Mouse (Mus musculus): ENCODE measurements around the gene Pnn. TPM values are rescaled to one million over a fixed set of nuclear protein-coding genes. Genes with fewer than 3 reads are reported as not detected.
A peak's percentile ranks its signal among the peaks of the same experiment; 100 is the strongest.

Gene Pnn
- polyA plus RNA-seq, 1 experiment: 134 TPM

- H3K9ac ChIP-seq (ENCODE audit: low read depth, poor library complexity, severe bottlenecking): peak overlapping the region; percentile 31
- TF ChIP-seq EP300 (IDR thresholded peaks at IDR 0.05; ENCODE audit: insufficient read depth, low read depth, low read length) (peak; percentile 81), CTCF (IDR thresholded peaks at IDR 0.05; ENCODE audit: low read depth, low read length) (no peak), POLR2A (IDR thresholded peaks at IDR 0.05; ENCODE audit: insufficient read depth, low read length) (peak; percentile 99)
Observed at GRCm38 (mm10) chr12:59039971-59040844, 26.5 kb upstream of the Pnn start.

GRCm38 (mm10) chr12:59040851-59041250 lies 25.8 kb upstream of the Pnn start:
- Histone ChIP-seq H3K4me1 (ENCODE audit: control insufficient read depth, insufficient read depth, low read length) (no peaks in the 10 kb centered on the region), H3K27ac (ENCODE audit: insufficient read depth, low read length) (0 out of 2 replicates have a peak overlapping the region, but pooled peaks have one; percentile 19), H3K9ac (ENCODE audit: low read depth, poor library complexity, severe bottlenecking) (no peak overlapping the region), H3K27me3 (ENCODE audit: control insufficient read depth, insufficient read depth, low read length, poor library complexity, severe bottlenecking) (no peaks in the 10 kb centered on the region), H3K36me3 (ENCODE audit: control insufficient read depth, insufficient read depth, low read length, poor library complexity, severe bottlenecking) (peaks cover 8% of the 10 kb centered on the region), H3K9me3 (replicated peaks; ENCODE audit: control insufficient read depth, insufficient read depth, low read length, poor library complexity, severe bottlenecking) (no peaks in the 10 kb centered on the region), H3K4me3 (ENCODE audit: low read depth, low read length) (no peak overlapping the region)
- TF ChIP-seq EP300 (IDR thresholded peaks at IDR 0.05; ENCODE audit: insufficient read depth, low read depth, low read length) (no peak), POLR2A (IDR thresholded peaks at IDR 0.05; ENCODE audit: insufficient read depth, low read length) (no peak), CTCF (IDR thresholded peaks at IDR 0.05; ENCODE audit: low read depth, low read length) (no peak)

More at GRCm38 (mm10) chr12:59039971-59040844, 26.5 kb upstream of the Pnn start:
- H3K4me3 ChIP-seq (ENCODE audit: low read depth, low read length): 0 out of 2 replicates have a peak overlapping the region, but pooled peaks have one; percentile 13
- H3K36me3 ChIP-seq (ENCODE audit: control insufficient read depth, insufficient read depth, low read length, poor library complexity, severe bottlenecking): peaks cover 8% of the 10 kb centered on the region
- H3K27me3 ChIP-seq (ENCODE audit: control insufficient read depth, insufficient read depth, low read length, poor library complexity, severe bottlenecking): no peaks in the 10 kb centered on the region
- peak overlapping the region; percentile 82 for H3K27ac ChIP-seq (ENCODE audit: insufficient read depth, low read length)
- H3K9me3 ChIP-seq (replicated peaks; ENCODE audit: control insufficient read depth, insufficient read depth, low read length, poor library complexity, severe bottlenecking): no peaks in the 10 kb centered on the region
- H3K4me1 ChIP-seq (ENCODE audit: control insufficient read depth, insufficient read depth, low read length): no peaks in the 10 kb centered on the region

- H3K9me3 ChIP-seq (replicated peaks; ENCODE audit: control insufficient read depth, insufficient read depth, low read length, poor library complexity, severe bottlenecking): no peaks in the 10 kb centered on the region
- H3K4me3 ChIP-seq (ENCODE audit: low read depth, low read length): no peak overlapping the region
- TF ChIP-seq POLR2A (IDR thresholded peaks at IDR 0.05; ENCODE audit: insufficient read depth, low read length) (no peak), CTCF (IDR thresholded peaks at IDR 0.05; ENCODE audit: low read depth, low read length) (no peak), EP300 (IDR thresholded peaks at IDR 0.05; ENCODE audit: insufficient read depth, low read depth, low read length) (no peak)
- H3K27me3 ChIP-seq (ENCODE audit: control insufficient read depth, insufficient read depth, low read length, poor library complexity, severe bottlenecking): no peaks in the 10 kb centered on the region
- H3K27ac ChIP-seq (ENCODE audit: insufficient read depth, low read length): no peak overlapping the region
- peaks cover 6% of the 10 kb centered on the region for H3K36me3 ChIP-seq (ENCODE audit: control insufficient read depth, insufficient read depth, low read length, poor library complexity, severe bottlenecking)
- no peak overlapping the region for H3K9ac ChIP-seq (ENCODE audit: low read depth, poor library complexity, severe bottlenecking)
- H3K4me1 ChIP-seq (ENCODE audit: control insufficient read depth, insufficient read depth, low read length): peaks cover 2% of the 10 kb centered on the region
Observed at GRCm38 (mm10) chr12:59052470-59052869, 14.2 kb upstream of the Pnn start.

- Histone ChIP-seq H3K9me3 (replicated peaks; ENCODE audit: control insufficient read depth, insufficient read depth, low read length, poor library complexity, severe bottlenecking) (no peaks in the 10 kb centered on the region), H3K27ac (ENCODE audit: insufficient read depth, low read length) (no peak overlapping the region), H3K9ac (ENCODE audit: low read depth, poor library complexity, severe bottlenecking) (no peak overlapping the region), H3K4me3 (ENCODE audit: low read depth, low read length) (no peak overlapping the region), H3K4me1 (ENCODE audit: control insufficient read depth, insufficient read depth, low read length) (peaks cover 2% of the 10 kb centered on the region), H3K36me3 (ENCODE audit: control insufficient read depth, insufficient read depth, low read length, poor library complexity, severe bottlenecking) (peaks cover 6% of the 10 kb centered on the region), H3K27me3 (ENCODE audit: control insufficient read depth, insufficient read depth, low read length, poor library complexity, severe bottlenecking) (no peaks in the 10 kb centered on the region)
- TF ChIP-seq EP300 (IDR thresholded peaks at IDR 0.05; ENCODE audit: insufficient read depth, low read depth, low read length) (no peak), CTCF (IDR thresholded peaks at IDR 0.05; ENCODE audit: low read depth, low read length) (no peak), POLR2A (IDR thresholded peaks at IDR 0.05; ENCODE audit: insufficient read depth, low read length) (no peak)
Observed at GRCm38 (mm10) chr12:59053166-59053565, 13.5 kb upstream of the Pnn start.

- no peak for TF ChIP-seq POLR2A (IDR thresholded peaks at IDR 0.05; ENCODE audit: insufficient read depth, low read length)
- TF ChIP-seq EP300 (IDR thresholded peaks at IDR 0.05; ENCODE audit: insufficient read depth, low read depth, low read length): no peak
- TF ChIP-seq CTCF (IDR thresholded peaks at IDR 0.05; ENCODE audit: low read depth, low read length): no peak
- Histone ChIP-seq H3K9ac (ENCODE audit: low read depth, poor library complexity, severe bottlenecking) (no peak overlapping the region), H3K36me3 (ENCODE audit: control insufficient read depth, insufficient read depth, low read length, poor library complexity, severe bottlenecking) (peaks cover 4% of the 10 kb centered on the region), H3K9me3 (replicated peaks; ENCODE audit: control insufficient read depth, insufficient read depth, low read length, poor library complexity, severe bottlenecking) (no peaks in the 10 kb centered on the region), H3K27ac (ENCODE audit: insufficient read depth, low read length) (no peak overlapping the region), H3K4me3 (ENCODE audit: low read depth, low read length) (no peak overlapping the region), H3K27me3 (ENCODE audit: control insufficient read depth, insufficient read depth, low read length, poor library complexity, severe bottlenecking) (no peaks in the 10 kb centered on the region), H3K4me1 (ENCODE audit: control insufficient read depth, insufficient read depth, low read length) (peaks cover 2% of the 10 kb centered on the region)
Observed at GRCm38 (mm10) chr12:59053976-59054375, 12.7 kb upstream of the Pnn start.

Measured in ES-Bruce4 (cell line).